Mouse (Mus musculus) midbrain, postnatal 0 days (tissue): Measurements from ENCODE around the gene Wdr70. TPM values are rescaled to one million over a fixed set of nuclear protein-coding genes. Genes with fewer than 3 reads are reported as not detected.
A peak's percentile ranks its signal among the peaks of the same experiment; 100 is the strongest.

ENCODE experiments used
- ATAC-seq: fragments of 200-750 bp; cut with Nextera tagmentation; 2 replicates; pipeline ENCODE4 v1.8.0; 2017; ENCODE audit warnings: moderate number of reproducible peaks, mild to moderate bottlenecking, moderate TSS enrichment, moderate library complexity; ENCODE audit not compliant: low FRiP score
- DNase-seq: peaks from one replicate; pipeline ENCODE4 v3.0.0-alpha.2; 2015; ENCODE audit warnings: low spot score
- H3K27ac ChIP-seq: fragments of 300-500 bp; sonication (generic); 2 replicates; pipeline ENCODE4 v1.5.1; 2014; ENCODE audit warnings: low read depth, mild to moderate bottlenecking, low read length, mixed read lengths
- H3K27me3 ChIP-seq: fragments of 300-500 bp; sonication (generic); 2 replicates; pipeline ENCODE4 v1.6.1; 2014; ENCODE audit warnings: low read length, control low read depth, mixed read lengths; ENCODE audit not compliant: insufficient read depth
- H3K36me3 ChIP-seq: fragments of 300-500 bp; sonication (generic); 2 replicates; pipeline ENCODE4 v1.6.1; 2014; ENCODE audit warnings: low read length, control low read depth, mixed read lengths; ENCODE audit not compliant: insufficient read depth
- H3K4me1 ChIP-seq: fragments of 300-500 bp; sonication (generic); 2 replicates; pipeline ENCODE4 v1.6.1; 2014; ENCODE audit warnings: mild to moderate bottlenecking, control low read depth, antibody characterized with exemption, low read length, mixed read lengths; ENCODE audit not compliant: insufficient read depth
- H3K4me2 ChIP-seq: fragments of 300-500 bp; sonication (generic); 2 replicates; pipeline ENCODE4 v1.6.1; 2014; ENCODE audit warnings: low read depth, mild to moderate bottlenecking, low read length, mixed read lengths; ENCODE audit not compliant: poor library complexity, severe bottlenecking
- H3K4me3 ChIP-seq: fragments of 300-500 bp; sonication (generic); 2 replicates; pipeline ENCODE4 v1.5.1; 2014; ENCODE audit warnings: low read depth, mild to moderate bottlenecking, low read length, moderate library complexity
- H3K9ac ChIP-seq: fragments of 300-500 bp; sonication (generic); replicated peaks from 2 replicates; pipeline ENCODE4 v1.6.1; 2014; ENCODE audit warnings: mild to moderate bottlenecking, low read length, moderate library complexity, mixed read lengths; ENCODE audit not compliant: poor library complexity, severe bottlenecking
- H3K9me3 ChIP-seq: fragments of 300-500 bp; sonication (generic); 2 replicates; pipeline ENCODE4 v1.6.1; 2016; ENCODE audit warnings: low read length, control low read depth
- CTCF ChIP-seq: IDR thresholded peaks from 2 replicates; pipeline ENCODE4 v1.5.1; 2016; ENCODE audit warnings: antibody characterized with exemption, mild to moderate bottlenecking
- WGBS: fragments of 180-500 bp; shearing (Covaris S2); extraction: QIAGEN DNeasy Blood & Tissue Kit; methylation state at CpG from one replicate; pipeline ENCODE4 v1.1.7; 2014; 5-methylcytosine and 5-hydroxymethylcytosine counted together
- polyA plus RNA-seq: library from polyadenylated mRNA; unstranded; fragments of >200 nt; fragmentation: Nextera tagmentation; extraction: Ambion mirVana; gene quantifications from 2 replicates; pipeline ENCODE4 v1.2.1, GENCODE M21; 2015
- total RNA-seq: library from RNA; depleted of rRNA; stranded (reverse); fragments of >200 nt; gene quantifications from 2 replicates; pipeline ENCODE4 v1.2.3, GENCODE M21; 2014

The Wdr70 gene
- total and polyA plus RNA-seq, 2 experiments from 2014 or later = 44.6 to 68.6 TPM

DNA sequence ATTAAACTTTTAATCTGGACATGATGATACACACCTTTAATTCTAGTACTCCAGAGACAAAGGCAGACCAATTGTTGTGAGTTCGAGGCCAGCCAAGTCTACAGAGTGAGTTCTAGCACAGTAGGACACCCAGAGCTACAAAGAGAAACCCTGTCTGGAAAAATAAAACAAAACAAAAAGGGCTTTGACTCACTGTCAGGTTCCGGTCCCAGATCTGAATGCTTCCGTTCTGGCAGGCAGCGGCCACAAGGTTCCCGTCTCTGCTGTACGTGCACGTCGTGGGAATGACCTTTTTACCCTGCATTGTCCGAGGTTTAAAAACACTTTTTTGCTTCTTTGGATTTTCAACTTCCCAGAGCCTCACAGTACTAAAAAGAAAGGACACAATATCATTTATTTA, 122.2 kb downstream of the Wdr70 start:
- TF ChIP-seq CTCF = no peak
- no peak overlapping the region for H3K4me3 ChIP-seq
- DNase-seq (no peak), ATAC-seq (no peak)
- no peaks in the 10 kb centered on the region for H3K4me1 ChIP-seq
- H3K27ac ChIP-seq = no peak overlapping the region
- H3K27me3 ChIP-seq = no peaks in the 10 kb centered on the region
- H3K9me3 ChIP-seq = no peaks in the 10 kb centered on the region
- H3K4me2 ChIP-seq = no peak overlapping the region
- H3K9ac ChIP-seq = no peak overlapping the region
- H3K36me3 ChIP-seq = peaks cover 3% of the 10 kb centered on the region; the same call in 1 of the 2 replicates
- WGBS = 46% methylated on average over 9 of the region's 9 CpGs

DNA sequence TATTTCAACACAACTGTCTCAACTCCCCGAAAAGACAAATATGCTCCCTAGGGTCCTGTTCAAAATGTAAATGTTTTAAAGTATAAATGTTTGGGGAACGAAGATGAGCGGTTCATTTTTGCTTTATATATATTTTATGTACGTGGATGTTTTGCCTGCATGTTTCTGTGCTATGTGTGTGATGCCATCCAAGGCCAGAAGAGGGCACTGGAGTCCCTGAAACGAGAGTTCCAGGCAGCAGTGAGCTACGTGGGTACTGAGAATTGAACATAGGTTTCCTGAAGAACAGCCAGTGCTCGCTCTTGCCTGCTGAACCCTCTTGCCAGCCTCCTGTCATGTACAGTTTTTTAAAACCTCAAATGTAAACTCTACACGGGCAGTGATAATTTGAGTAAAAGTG, 124.6 kb downstream of the Wdr70 start:
- no peak for DNase-seq
- Histone ChIP-seq H3K4me3 (no peak overlapping the region), H3K9ac (no peak overlapping the region), H3K27ac (no peak overlapping the region), H3K4me1 (no peaks in the 10 kb centered on the region), H3K36me3 (peaks cover 3% of the 10 kb centered on the region; the same call in 1 of the 2 replicates), H3K27me3 (no peaks in the 10 kb centered on the region), H3K9me3 (no peaks in the 10 kb centered on the region), H3K4me2 (no peak overlapping the region)
- 85% methylated on average over 8 of the region's 8 CpGs for WGBS
- peak; percentile 32 for TF ChIP-seq CTCF
- no peak for ATAC-seq

DNA sequence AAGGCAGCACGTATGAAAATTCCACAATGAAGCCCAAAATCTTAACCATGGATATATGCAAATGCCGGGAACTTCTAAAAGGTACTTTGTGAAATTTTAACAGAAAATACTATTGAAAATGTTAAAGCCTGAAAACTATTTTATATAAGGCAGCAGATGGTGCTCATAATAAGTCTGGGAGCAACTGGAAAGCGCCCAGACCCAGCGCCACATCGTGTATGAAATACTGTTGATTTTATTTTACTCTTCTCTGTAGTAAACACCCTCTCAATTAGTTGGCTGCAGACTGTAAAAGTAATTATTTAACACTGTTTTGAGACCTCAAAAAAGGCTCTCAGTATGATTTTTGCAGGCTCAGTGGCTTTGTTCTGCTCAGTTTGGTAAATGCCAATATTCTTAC, 126.5 kb downstream of the Wdr70 start:
- no peak for DNase-seq
- ATAC-seq = no peak
- 96% methylated on average over 5 of the region's 5 CpGs for WGBS

DNA sequence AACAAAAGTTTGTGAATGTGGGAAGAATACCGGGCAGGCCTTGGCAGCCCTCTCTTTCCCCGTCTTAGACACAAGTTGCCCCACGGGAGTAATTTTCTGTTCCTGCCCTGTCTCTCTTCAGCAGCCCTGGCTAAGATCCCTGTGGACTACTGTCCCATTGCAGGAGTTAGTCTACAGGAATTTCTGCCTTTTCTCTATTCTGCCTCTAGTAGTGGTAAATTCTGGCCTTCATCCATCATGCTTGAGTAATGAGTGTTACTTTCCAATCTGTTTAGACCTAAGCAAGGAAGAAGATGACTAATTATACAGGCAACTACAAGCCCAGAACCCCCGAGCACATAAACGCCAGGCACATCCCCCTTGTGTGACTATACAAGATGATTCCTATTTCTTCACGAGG, 136.2 kb downstream of the Wdr70 start:
- DNase-seq (no peak), ATAC-seq (no peak)
- H3K36me3 ChIP-seq = no peaks in the 10 kb centered on the region
- no peak overlapping the region for H3K4me2 ChIP-seq
- no peaks in the 10 kb centered on the region for H3K27me3 ChIP-seq
- no peaks in the 10 kb centered on the region for H3K4me1 ChIP-seq
- no peak for TF ChIP-seq CTCF
- no peak overlapping the region for H3K9ac ChIP-seq
- no peak overlapping the region for H3K27ac ChIP-seq
- whole genome bisulfite sequencing = 88% methylated on average over 6 of the region's 6 CpGs
- no peaks in the 10 kb centered on the region for H3K9me3 ChIP-seq
- no peak overlapping the region for H3K4me3 ChIP-seq

More for the DNA sequence above, 126.5 kb downstream of the Wdr70 start:
- H3K4me2 ChIP-seq = no peak overlapping the region
- no peaks in the 10 kb centered on the region for H3K9me3 ChIP-seq
- no peaks in the 10 kb centered on the region for H3K4me1 ChIP-seq
- no peak for TF ChIP-seq CTCF
- no peaks in the 10 kb centered on the region for H3K27me3 ChIP-seq
- H3K27ac ChIP-seq = no peak overlapping the region
- peaks cover 3% of the 10 kb centered on the region; the same call in 1 of the 2 replicates for H3K36me3 ChIP-seq
- H3K9ac ChIP-seq = no peak overlapping the region
- no peak overlapping the region for H3K4me3 ChIP-seq

DNA sequence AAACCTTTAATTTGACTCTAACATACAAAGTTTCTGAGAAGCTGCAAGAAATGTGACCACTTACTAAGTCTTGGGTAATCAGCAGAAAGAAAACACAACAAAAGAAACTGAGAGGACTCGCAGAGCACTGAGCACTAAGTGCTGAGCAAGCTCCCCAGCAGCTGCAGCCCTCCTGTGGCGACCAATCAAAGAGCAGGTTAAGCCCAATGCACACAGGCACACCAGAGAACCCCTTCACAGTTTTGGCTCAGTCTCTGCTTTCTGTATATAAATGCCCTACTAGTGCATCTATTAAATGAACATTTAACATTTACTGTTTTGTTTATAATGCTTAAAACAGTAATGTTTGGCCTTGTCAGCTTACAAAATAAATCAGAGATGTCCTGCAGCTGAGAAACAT, 137.5 kb downstream of the Wdr70 start:
- TF ChIP-seq CTCF = no peak
- DNase-seq = no peak
- H3K27ac ChIP-seq = no peak overlapping the region
- H3K27me3 ChIP-seq = no peaks in the 10 kb centered on the region
- H3K4me1 ChIP-seq = no peaks in the 10 kb centered on the region
- ATAC-seq = no peak
- no peaks in the 10 kb centered on the region for H3K36me3 ChIP-seq
- no peak overlapping the region for H3K4me2 ChIP-seq
- H3K4me3 ChIP-seq = no peak overlapping the region
- no peaks in the 10 kb centered on the region for H3K9me3 ChIP-seq
- H3K9ac ChIP-seq = no peak overlapping the region
- WGBS = 19% methylated on average over 2 of the region's 2 CpGs

DNA sequence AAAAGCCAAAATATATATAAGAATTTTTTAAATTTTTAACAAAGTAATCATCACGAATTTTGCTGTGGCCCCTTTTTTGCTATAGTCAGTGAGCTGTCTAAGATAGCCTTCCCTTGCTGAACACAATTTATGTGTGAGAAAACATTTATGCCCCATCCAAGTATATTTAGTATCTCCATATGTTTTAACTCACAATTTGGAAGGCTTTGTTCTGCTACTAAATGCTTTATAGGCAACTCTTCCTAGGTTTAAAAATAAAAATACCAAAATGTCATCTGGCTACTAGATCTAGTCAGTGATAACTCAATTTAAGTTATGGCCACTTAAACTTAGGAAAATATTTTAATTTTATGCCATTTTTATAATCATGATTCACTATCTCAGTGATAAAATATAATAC, 142.1 kb downstream of the Wdr70 start:
- TF ChIP-seq CTCF = no peak
- no peak overlapping the region for H3K9ac ChIP-seq

More for the DNA sequence above, 142.1 kb downstream of the Wdr70 start:
- no peak overlapping the region for H3K27ac ChIP-seq
- H3K4me1 ChIP-seq = no peaks in the 10 kb centered on the region
- no peak overlapping the region for H3K4me3 ChIP-seq
- WGBS = 79% methylated on average over 1 of the region's 1 CpGs
- DNase-seq = no peak
- no peaks in the 10 kb centered on the region for H3K27me3 ChIP-seq
- no peak for ATAC-seq
- H3K4me2 ChIP-seq = no peak overlapping the region
- H3K36me3 ChIP-seq = no peaks in the 10 kb centered on the region
- no peaks in the 10 kb centered on the region for H3K9me3 ChIP-seq
